Mouse (Mus musculus) ES-Bruce4 (cell line): ENCODE results near the gene P2ry14. TPM values are rescaled to one million over a fixed set of nuclear protein-coding genes. Genes with fewer than 3 reads are reported as not detected.
"Not testable (repeated sequence)": the region's sequence is repeated elsewhere in the genome, so short reads cannot be mapped to it uniquely, and the experiment has no call there.

ENCODE experiments used
- H3K27ac ChIP-seq: 2 replicates; pipeline ENCODE4 v1.5.1; 2012; ENCODE audit warnings: low read length, inconsistent platforms; ENCODE audit not compliant: insufficient read depth
- H3K27me3 ChIP-seq: 2 replicates; pipeline ENCODE4 v1.6.1; 2012; ENCODE audit warnings: mild to moderate bottlenecking, low read length, inconsistent platforms; ENCODE audit not compliant: control insufficient read depth, poor library complexity, insufficient read depth, severe bottlenecking
- H3K36me3 ChIP-seq: 2 replicates; pipeline ENCODE4 v1.6.1; 2012; ENCODE audit warnings: inconsistent platforms, mild to moderate bottlenecking, low read length, moderate library complexity; ENCODE audit not compliant: control insufficient read depth, poor library complexity, insufficient read depth, severe bottlenecking
- H3K4me1 ChIP-seq: one replicate; pipeline ENCODE4 v1.8.1; 2011; ENCODE audit warnings: low read length; ENCODE audit not compliant: control insufficient read depth, insufficient read depth
- H3K4me3 ChIP-seq: 2 replicates; pipeline ENCODE4 v1.5.1; 2011; ENCODE audit warnings: low read depth, mild to moderate bottlenecking, low read length
- H3K9ac ChIP-seq: 2 replicates; pipeline ENCODE4 v1.6.1; 2012; ENCODE audit warnings: low read depth, mild to moderate bottlenecking, inconsistent platforms; ENCODE audit not compliant: poor library complexity, severe bottlenecking
- H3K9me3 ChIP-seq: replicated peaks from 2 replicates; pipeline ENCODE4 v1.6.1; 2012; ENCODE audit warnings: mild to moderate bottlenecking, low read length, inconsistent platforms; ENCODE audit not compliant: control insufficient read depth, poor library complexity, insufficient read depth, severe bottlenecking
- CTCF ChIP-seq: IDR thresholded peaks from one replicate; pipeline ENCODE4 v1.8.1; 2011; ENCODE audit warnings: low read depth, low read length
- EP300 ChIP-seq: IDR thresholded peaks from 2 replicates; pipeline ENCODE4 v1.6.1; 2011; ENCODE audit warnings: low read depth, low read length; ENCODE audit not compliant: insufficient read depth
- POLR2A ChIP-seq: IDR thresholded peaks from one replicate; pipeline ENCODE4 v1.8.1; 2011; ENCODE audit warnings: low read length; ENCODE audit not compliant: insufficient read depth
- polyA plus RNA-seq: library from polyadenylated mRNA; stranded (reverse); fragments of >200 nt; gene quantifications from 2 replicates; pipeline ENCODE4 v1.2.4, GENCODE M21; 2011; ENCODE audit warnings: low read depth; ENCODE audit not compliant: missing spikeins, insufficient read depth, insufficient read length

Gene P2ry14
- polyA plus RNA-seq, 1 experiment = 0.70 TPM

DNA sequence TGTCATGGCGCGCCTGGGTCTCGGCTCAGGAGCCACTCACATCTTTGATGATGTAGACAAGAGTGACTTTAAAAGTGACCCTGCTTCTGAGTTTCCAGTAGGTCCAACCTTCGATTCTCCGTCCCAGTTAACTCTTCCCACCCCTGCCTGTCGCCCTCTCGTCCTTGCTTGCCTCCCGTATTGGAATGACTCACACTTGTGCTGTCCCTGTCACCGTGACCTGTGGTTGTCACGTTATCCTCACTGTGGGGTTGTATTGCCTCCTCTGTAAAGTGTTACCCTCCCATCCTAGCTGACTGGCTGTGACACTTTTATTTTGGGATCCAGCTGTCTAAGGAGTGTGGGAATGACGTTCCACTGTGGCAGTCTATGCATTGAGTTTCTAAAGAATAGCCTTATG is 60.7 kb downstream of the P2ry14 start:
- H3K4me1 ChIP-seq = no peaks in the 10 kb centered on the region
- no peaks in the 10 kb centered on the region for H3K36me3 ChIP-seq
- H3K27me3 ChIP-seq = no peaks in the 10 kb centered on the region
- no peak for TF ChIP-seq EP300
- TF ChIP-seq POLR2A = no peak
- no peak for TF ChIP-seq CTCF
- no peak overlapping the region for H3K27ac ChIP-seq
- no peaks in the 10 kb centered on the region for H3K9me3 ChIP-seq
- no peak overlapping the region for H3K4me3 ChIP-seq
- H3K9ac ChIP-seq = no peak overlapping the region

DNA sequence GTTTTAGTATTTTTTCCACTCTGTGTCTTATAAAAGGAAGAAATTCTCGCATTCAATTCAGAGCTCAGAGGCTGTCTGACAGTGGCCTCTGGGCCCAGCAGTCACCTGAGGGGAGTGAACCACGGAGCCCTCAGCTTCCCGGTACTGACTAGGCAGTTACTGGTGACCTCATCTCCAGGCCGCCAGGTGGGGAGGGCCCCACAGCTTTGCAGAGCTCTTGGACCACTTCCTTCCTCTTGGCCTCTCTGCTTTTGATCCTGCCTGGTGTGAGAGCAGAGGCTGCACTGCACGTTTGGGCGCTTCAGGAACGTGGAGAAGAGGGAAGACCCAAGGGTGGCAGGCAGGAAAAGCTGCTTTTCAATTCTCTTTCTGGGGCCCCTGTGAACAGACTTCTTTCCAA is 72.5 kb downstream of the P2ry14 start:
- Histone ChIP-seq H3K27ac (no peak overlapping the region), H3K9me3 (no peaks in the 10 kb centered on the region), H3K4me3 (no peak overlapping the region), H3K9ac (no peak overlapping the region), H3K27me3 (no peaks in the 10 kb centered on the region), H3K36me3 (no peaks in the 10 kb centered on the region), H3K4me1 (no peaks in the 10 kb centered on the region)
- no peak for TF ChIP-seq CTCF
- TF ChIP-seq EP300 = no peak
- no peak for TF ChIP-seq POLR2A

DNA sequence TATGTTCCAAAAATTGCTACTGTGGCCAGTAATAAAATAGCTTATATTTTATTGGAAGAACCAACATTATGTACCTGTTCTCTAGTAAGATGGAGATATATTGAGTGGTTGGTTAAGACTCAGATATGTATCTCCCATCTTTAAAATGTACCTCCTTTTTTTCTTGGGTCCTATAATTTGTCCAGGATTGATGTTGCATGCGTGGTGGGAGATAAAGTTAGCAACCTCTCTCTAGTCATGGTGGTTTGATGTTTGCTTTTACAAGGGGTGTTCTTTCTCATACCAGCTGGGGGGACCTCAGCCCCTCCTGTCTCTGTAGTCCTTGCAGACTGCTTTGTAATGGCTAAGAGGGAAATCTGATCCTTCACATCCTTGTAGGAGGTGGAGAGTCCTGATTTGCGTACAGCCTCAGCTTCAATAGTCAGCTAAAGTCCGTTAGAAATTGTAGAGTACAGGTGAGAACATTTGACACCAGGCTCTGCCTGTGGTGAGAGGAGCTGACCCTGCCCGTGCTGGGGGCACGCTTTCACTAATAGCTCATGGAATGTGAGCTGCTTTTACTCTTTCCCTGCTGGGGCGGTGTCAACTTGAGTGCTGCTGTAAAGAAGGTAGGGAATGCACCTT is 73.0 kb downstream of the P2ry14 start:
- Histone ChIP-seq H3K27ac (no peak overlapping the region), H3K27me3 (no peaks in the 10 kb centered on the region), H3K9me3 (no peaks in the 10 kb centered on the region), H3K36me3 (no peaks in the 10 kb centered on the region), H3K4me3 (no peak overlapping the region), H3K4me1 (no peaks in the 10 kb centered on the region), H3K9ac (no peak overlapping the region)
- TF ChIP-seq EP300 = no peak
- TF ChIP-seq CTCF = no peak
- TF ChIP-seq POLR2A = no peak

DNA sequence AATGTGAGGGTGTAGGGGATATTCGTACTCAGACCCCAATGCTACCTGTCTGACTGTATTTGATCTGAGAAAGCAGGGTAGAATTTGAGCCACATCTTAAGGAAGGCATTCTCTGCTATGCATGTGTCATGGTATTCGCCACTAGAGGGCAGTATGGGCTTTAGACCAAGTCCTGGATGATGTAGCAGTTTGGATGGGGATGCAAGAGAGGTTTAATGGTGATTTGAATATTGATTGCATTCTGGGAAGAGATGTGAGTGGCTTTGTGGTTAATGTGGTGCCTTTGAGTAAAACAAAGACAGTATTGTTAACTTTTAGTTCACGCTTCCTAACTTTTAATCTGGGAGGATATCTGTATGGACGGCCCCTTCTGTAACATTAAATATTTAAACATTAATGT is 74.1 kb downstream of the P2ry14 start:
- no peak for TF ChIP-seq POLR2A
- TF ChIP-seq EP300 = no peak
- TF ChIP-seq CTCF = no peak

DNA sequence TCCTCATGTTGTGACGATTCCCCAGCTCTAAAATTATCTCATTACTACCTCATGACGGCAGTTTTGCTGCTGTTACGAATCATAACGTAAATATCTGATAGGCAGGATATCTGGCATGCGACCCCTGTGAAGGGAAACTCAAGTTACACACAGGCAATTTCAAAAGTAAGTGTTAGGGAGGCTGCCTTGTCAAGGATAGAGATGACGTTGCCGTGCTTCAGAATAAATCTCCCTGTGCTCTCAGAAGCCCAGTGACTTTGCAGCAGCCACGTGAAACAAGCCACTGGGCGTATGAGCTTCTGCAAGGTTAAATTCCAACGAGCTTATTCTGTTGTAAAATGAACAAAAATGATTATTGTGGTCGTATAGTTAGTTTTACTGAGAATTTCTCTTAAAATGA is 74.8 kb downstream of the P2ry14 start:
- H3K4me1 ChIP-seq = no peaks in the 10 kb centered on the region
- no peak overlapping the region for H3K4me3 ChIP-seq
- H3K9me3 ChIP-seq = no peaks in the 10 kb centered on the region
- TF ChIP-seq CTCF = no peak
- H3K9ac ChIP-seq = no peak overlapping the region
- H3K36me3 ChIP-seq = no peaks in the 10 kb centered on the region
- H3K27ac ChIP-seq = no peak overlapping the region
- H3K27me3 ChIP-seq = no peaks in the 10 kb centered on the region

More for the DNA sequence above, 74.1 kb downstream of the P2ry14 start:
- Histone ChIP-seq H3K27me3 (no peaks in the 10 kb centered on the region), H3K27ac (no peak overlapping the region), H3K4me1 (no peaks in the 10 kb centered on the region), H3K9ac (no peak overlapping the region), H3K9me3 (no peaks in the 10 kb centered on the region), H3K4me3 (no peak overlapping the region), H3K36me3 (no peaks in the 10 kb centered on the region)

DNA sequence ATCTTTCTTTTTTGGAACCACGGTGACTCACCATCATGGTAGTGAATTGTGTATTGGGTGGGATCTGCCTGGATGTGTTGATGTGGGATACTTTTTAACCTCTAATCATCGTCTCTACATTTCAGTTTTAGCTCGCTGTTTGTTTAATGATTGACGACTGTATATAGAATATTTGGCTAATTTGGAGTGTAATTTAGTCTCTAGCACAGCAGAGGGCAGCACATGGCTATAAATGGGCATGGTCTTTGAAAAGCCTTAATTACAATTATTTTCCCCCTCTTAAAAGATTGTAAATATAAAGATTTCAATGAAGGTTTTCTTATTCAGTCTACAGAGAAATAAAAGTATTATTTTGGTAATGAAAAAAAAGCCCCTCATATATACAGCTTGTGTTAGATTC is 76.1 kb downstream of the P2ry14 start:
- TF ChIP-seq EP300 = no peak
- TF ChIP-seq CTCF = no peak
- no peak for TF ChIP-seq POLR2A
- Histone ChIP-seq H3K27ac (no peak overlapping the region), H3K9me3 (no peaks in the 10 kb centered on the region)

DNA sequence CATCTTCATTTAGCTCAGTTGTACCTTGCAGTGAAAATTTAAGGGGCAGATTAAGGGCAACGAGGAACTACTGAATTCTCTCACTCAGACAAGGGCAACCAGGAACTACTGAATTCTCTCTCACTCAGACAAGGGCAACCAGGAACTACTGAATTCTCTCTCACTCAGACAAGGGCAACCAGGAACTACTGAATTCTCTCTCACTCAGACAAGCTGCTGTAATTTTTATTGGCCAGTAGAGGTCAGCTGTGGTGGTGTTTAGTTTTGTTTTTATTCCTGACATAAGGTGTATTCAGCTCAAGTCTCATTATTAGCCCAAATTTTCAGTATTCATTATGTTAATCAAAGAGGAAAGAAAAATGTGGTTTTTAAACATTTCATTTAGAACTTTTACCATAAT is 84.3 kb downstream of the P2ry14 start:
- not testable (repeated sequence) for H3K4me1 ChIP-seq, H3K27ac ChIP-seq, H3K9me3 ChIP-seq, H3K27me3 ChIP-seq, H3K36me3 ChIP-seq, H3K9ac ChIP-seq, H3K4me3 ChIP-seq

More for the DNA sequence above, 76.1 kb downstream of the P2ry14 start:
- Histone ChIP-seq H3K9ac (no peak overlapping the region), H3K4me1 (no peaks in the 10 kb centered on the region), H3K4me3 (no peak overlapping the region), H3K27me3 (no peaks in the 10 kb centered on the region), H3K36me3 (no peaks in the 10 kb centered on the region)
